Mouse (Mus musculus) granulocyte monocyte progenitor cell, adult 5-6 weeks (primary cell): ENCODE results near the gene H2-D1. TPM values are rescaled to one million over a fixed set of nuclear protein-coding genes. Genes with fewer than 3 reads are reported as not detected.

Source experiments
- ATAC-seq: replicated peaks from 2 replicates; pipeline ENCODE4 v1.8.0; 2016; ENCODE audit warnings: mild to moderate bottlenecking, moderate TSS enrichment, inconsistent platforms; ENCODE audit not compliant: poor library complexity, severe bottlenecking
- total RNA-seq, 2 experiments: library from RNA; stranded (forward) in 1 of 2; stranded (reverse) in 1 of 2; fragments of 200-712, 200-1000 nt in 1 of 2; fragments of >200 nt in 1 of 2; fragmentation: Nextera tagmentation in 1 of 2; gene quantifications; 2 replicates each; pipeline ENCODE4 v1.2.3; 2014 to 2017

H2-D1 gene
- total RNA-seq, 2 experiments from 2014 or later: 275 to 399 TPM

GRCm38 (mm10) chr17:35237504-35237903 is 25.0 kb upstream of the H2-D1 start:
- no peak for ATAC-seq

GRCm38 (mm10) chr17:35239700-35240099 is 22.8 kb upstream of the H2-D1 start:
- no peak for ATAC-seq

GRCm38 (mm10) chr17:35240384-35241304 is 21.9 kb upstream of the H2-D1 start:
- ATAC-seq: no peak

GRCm38 (mm10) chr17:35241305-35242014 is 21.1 kb upstream of the H2-D1 start, which contains the start of gene Ddx39b:
Gene Ddx39b, plus strand, starts transcription at chr17:35241746.
- peak; percentile 54 for ATAC-seq

GRCm38 (mm10) chr17:35242015-35242941 is 20.3 kb upstream of the H2-D1 start:
- peak; percentile 53 for ATAC-seq

GRCm38 (mm10) chr17:35243086-35243485 is 19.4 kb upstream of the H2-D1 start:
- ATAC-seq: no peak

GRCm38 (mm10) chr17:35244999-35245398 is 17.5 kb upstream of the H2-D1 start:
- no peak for ATAC-seq

- ATAC-seq: no peak
Observed at GRCm38 (mm10) chr17:35245731-35246623, 16.6 kb upstream of the H2-D1 start.

GRCm38 (mm10) chr17:35247144-35247543 is 15.4 kb upstream of the H2-D1 start:
- ATAC-seq: no peak

GRCm38 (mm10) chr17:35248986-35249385 is 13.5 kb upstream of the H2-D1 start:
- ATAC-seq: no peak

- no peak for ATAC-seq
Observed at GRCm38 (mm10) chr17:35249451-35250197, 12.9 kb upstream of the H2-D1 start.

- no peak for ATAC-seq
Observed at GRCm38 (mm10) chr17:35250348-35251120, 12.0 kb upstream of the H2-D1 start.

GRCm38 (mm10) chr17:35251162-35251719 is 11.3 kb upstream of the H2-D1 start:
- ATAC-seq: peak; percentile 59

- no peak for ATAC-seq
Observed at GRCm38 (mm10) chr17:35251981-35252380, 10.5 kb upstream of the H2-D1 start.

- ATAC-seq: no peak
Observed at GRCm38 (mm10) chr17:35252619-35253292, 9.8 kb upstream of the H2-D1 start.

GRCm38 (mm10) chr17:35253293-35254093 is 9.0 kb upstream of the H2-D1 start:
- no peak for ATAC-seq
